Mouse (Mus musculus) kidney, adult 2 months (tissue): ENCODE results near the gene Nme2.

Experiments
- CTCF ChIP-seq: fragments of 200-500 bp; conservative IDR thresholded peaks from 2 replicates; pipeline ENCODE4 v1.5.1; 2011; ENCODE audit warnings: low read depth, mild to moderate bottlenecking, control low read depth, low read length, moderate library complexity, mixed read lengths; ENCODE audit not compliant: insufficient read depth, insufficient read length
- POLR2A ChIP-seq: fragments of 200-500 bp; IDR thresholded peaks from one replicate; pipeline ENCODE4 v1.6.1; 2011; ENCODE audit warnings: low read depth, low read length, control low read depth

DNA sequence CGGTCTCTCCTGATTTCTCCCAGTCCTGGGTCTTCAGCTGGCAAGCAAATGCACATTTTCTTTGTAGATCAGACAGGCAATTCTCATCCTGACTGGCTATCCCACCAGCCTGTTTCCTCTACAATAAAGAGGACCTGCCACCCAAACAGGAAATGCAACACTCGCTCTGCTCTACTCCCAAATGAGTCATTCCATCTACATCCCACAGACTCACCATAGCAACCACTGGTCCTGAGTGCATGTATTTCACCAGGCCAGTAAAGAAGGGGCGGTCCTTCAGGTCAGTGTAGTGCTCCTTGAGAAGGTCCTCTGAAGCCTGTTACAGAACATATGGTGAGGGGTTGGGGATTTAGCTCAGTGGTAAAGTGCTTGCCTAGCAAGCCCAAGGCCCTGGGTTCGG, 7.0 kb upstream of the Nme2 start:
- TF ChIP-seq CTCF (no peak), POLR2A (no peak)
